Mouse (Mus musculus) olfactory bulb, adult 2 months (tissue): ENCODE measurements around the gene H2-DMa. TPM values are rescaled to one million over a fixed set of nuclear protein-coding genes. Genes with fewer than 3 reads are reported as not detected.

ENCODE experiments used
- H3K27ac ChIP-seq: fragments of 200-500 bp; 2 replicates; pipeline ENCODE4 v1.5.1; 2012; ENCODE audit warnings: low read depth, low read length; ENCODE audit not compliant: insufficient read depth
- H3K4me1 ChIP-seq: fragments of 200-500 bp; 2 replicates; pipeline ENCODE4 v1.6.1; 2012; ENCODE audit warnings: low read length; ENCODE audit not compliant: control insufficient read depth, insufficient read depth
- H3K4me3 ChIP-seq: fragments of 200-500 bp; 2 replicates; pipeline ENCODE4 v1.5.1; 2012; ENCODE audit warnings: mild to moderate bottlenecking, low read depth, low read length, moderate library complexity; ENCODE audit not compliant: insufficient read depth
- CTCF ChIP-seq: fragments of 200-500 bp; IDR thresholded peaks from 2 replicates; pipeline ENCODE4 v1.5.1; 2012; ENCODE audit warnings: low read depth, mild to moderate bottlenecking, low read length, moderate library complexity; ENCODE audit not compliant: insufficient read depth
- POLR2A ChIP-seq: fragments of 200-500 bp; IDR thresholded peaks from 2 replicates; pipeline ENCODE4 v1.6.1; 2012; ENCODE audit warnings: mild to moderate bottlenecking, low read depth, low read length, moderate library complexity; ENCODE audit not compliant: insufficient read depth
- WGBS: fragments of 180-500 bp; shearing (Covaris S2); methylation state at CpG from one replicate; pipeline ENCODE4 v1.1.7; 2018; 5-methylcytosine and 5-hydroxymethylcytosine counted together
- polyA plus RNA-seq: library from polyadenylated mRNA; stranded (reverse); fragments of >200 nt; gene quantifications from 2 replicates; pipeline ENCODE4 v1.2.4, GENCODE M21; 2012; ENCODE audit warnings: low replicate concordance; ENCODE audit not compliant: missing spikeins, insufficient read depth, insufficient read length

Gene H2-DMa
- polyA plus RNA-seq, 1 experiment, result not detected

GRCm38 (mm10) chr17:34109806-34110195, 9.5 kb upstream of the H2-DMa start:
- H3K4me1 ChIP-seq, result peaks cover 4% of the 10 kb centered on the region
- H3K4me3 ChIP-seq, result no peak overlapping the region
- no peak overlapping the region for H3K27ac ChIP-seq
- TF ChIP-seq CTCF, result no peak
- TF ChIP-seq POLR2A, result no peak
- WGBS, result 58% methylated on average over 3 of the region's 3 CpGs

GRCm38 (mm10) chr17:34110309-34110708, 9.0 kb upstream of the H2-DMa start:
- Histone ChIP-seq H3K4me1 (peaks cover 7% of the 10 kb centered on the region), H3K27ac (no peak overlapping the region), H3K4me3 (no peak overlapping the region)
- TF ChIP-seq CTCF (no peak), POLR2A (no peak)
- 45% methylated on average over 8 of the region's 8 CpGs for WGBS

- H3K4me1 ChIP-seq, result peaks cover 11% of the 10 kb centered on the region
- H3K4me3 ChIP-seq, result no peak overlapping the region
- no peak for TF ChIP-seq POLR2A
- no peak for TF ChIP-seq CTCF
- H3K27ac ChIP-seq, result no peak overlapping the region
- WGBS, result 81% methylated on average over 7 of the region's 7 CpGs
Measured at GRCm38 (mm10) chr17:34114114-34114513, 5.2 kb upstream of the H2-DMa start.

- peaks cover 8% of the 10 kb centered on the region for H3K4me1 ChIP-seq
- peak overlapping the region; percentile 47 for H3K4me3 ChIP-seq
- 5% methylated on average over 7 of the region's 7 CpGs for WGBS
- no peak overlapping the region for H3K27ac ChIP-seq
- TF ChIP-seq POLR2A, result no peak
- TF ChIP-seq CTCF, result no peak
Measured at GRCm38 (mm10) chr17:34116736-34117370, 2.5 kb upstream of the H2-DMa start.

GRCm38 (mm10) chr17:34117421-34118112, 1.8 kb upstream of the H2-DMa start:
- H3K4me1 ChIP-seq, result peaks cover 8% of the 10 kb centered on the region
- H3K27ac ChIP-seq, result peak overlapping the region; percentile 31; the same call in 1 of the 2 replicates
- WGBS, result 0% methylated on average over 5 of the region's 5 CpGs
- no peak for TF ChIP-seq POLR2A
- TF ChIP-seq CTCF, result no peak
- peak overlapping the region; percentile 65 for H3K4me3 ChIP-seq

- peak overlapping the region; percentile 43 for H3K27ac ChIP-seq
- TF ChIP-seq CTCF (no peak), POLR2A (no peak)
- H3K4me3 ChIP-seq, result peak overlapping the region; percentile 65
- under 1% methylated on average over 66 of the region's 67 CpGs for WGBS
- H3K4me1 ChIP-seq, result peaks cover 8% of the 10 kb centered on the region
Measured at GRCm38 (mm10) chr17:34118113-34118872, 1.0 kb upstream of the H2-DMa start.

- TF ChIP-seq POLR2A (no peak), CTCF (no peak)
- Histone ChIP-seq H3K4me1 (peaks cover 11% of the 10 kb centered on the region), H3K4me3 (peak overlapping the region; percentile 65), H3K27ac (peak overlapping the region; percentile 43)
- under 1% methylated on average over 38 of the region's 38 CpGs for WGBS
Measured at GRCm38 (mm10) chr17:34118873-34119248, 480 bp upstream of the H2-DMa start.

GRCm38 (mm10) chr17:34120180-34120723, 911 bp downstream of the H2-DMa start:
- WGBS, result under 1% methylated on average over 40 of the region's 42 CpGs
- H3K4me3 ChIP-seq, result peak overlapping the region; percentile 74
- peak overlapping the region; percentile 100 for H3K27ac ChIP-seq
- peaks cover 6% of the 10 kb centered on the region for H3K4me1 ChIP-seq
- TF ChIP-seq POLR2A (peak; percentile 53; the same call in 1 of the 2 replicates), CTCF (no peak)
